Mouse (Mus musculus): ENCODE results near the gene Faf2.

DNA sequence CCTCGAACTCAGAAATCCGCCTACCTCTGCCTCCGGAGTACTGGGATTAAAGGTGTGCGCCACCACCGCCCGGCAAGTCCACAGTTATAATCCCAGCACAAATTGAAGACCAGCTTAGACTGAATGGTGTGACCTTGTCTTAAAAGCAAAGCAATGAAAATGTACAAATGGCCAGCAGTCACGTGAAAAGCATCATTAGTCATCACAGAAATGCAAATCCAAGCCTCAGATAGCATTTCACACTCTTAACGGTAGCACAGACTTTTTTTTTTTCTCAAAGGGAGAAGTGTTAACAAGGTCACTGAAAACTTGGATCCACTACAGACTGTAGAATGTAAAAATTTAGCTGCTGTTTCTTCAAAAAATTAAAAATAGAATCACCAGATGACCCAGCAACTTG lies 5.3 kb upstream of the Faf2 start:
- TF ChIP-seq CTCF (IDR thresholded peaks at IDR 0.05; ENCODE audit: borderline replicate concordance, extremely low read depth, insufficient read depth, insufficient read length) (no peak), POLR2A (IDR thresholded peaks at IDR 0.05; ENCODE audit: borderline replicate concordance, extremely low read depth, insufficient read depth, insufficient read length, poor library complexity, severe bottlenecking) (no peak)

All from brain, embryonic 14.5 days (tissue).